Mouse (Mus musculus) hindlimb bud, embryonic 11.5 days (tissue): ENCODE results near the gene Smu1.

ENCODE experiments used
- DNase-seq: peaks from one replicate; pipeline ENCODE4 v3.0.0-alpha.2; 2012; ENCODE audit warnings: low read depth, low spot score; ENCODE audit errors: extremely low spot score

Smu1 gene

GRCm38 (mm10) chr4:40759876-40760275 is 2.2 kb upstream of the Smu1 start:
- no peak for DNase-seq

- DNase-seq: no peak
Observed at GRCm38 (mm10) chr4:40757157-40757779, 455 bp downstream of the Smu1 start.

- no peak for DNase-seq
Observed at GRCm38 (mm10) chr4:40735351-40735750, 22.4 kb downstream of the Smu1 start.

- no peak for DNase-seq
Observed at GRCm38 (mm10) chr4:40731262-40731661, 26.5 kb downstream of the Smu1 start.

GRCm38 (mm10) chr4:40727247-40727646 is 30.5 kb downstream of the Smu1 start:
- no peak for DNase-seq

- DNase-seq: no peak
Observed at GRCm38 (mm10) chr4:40725554-40725953, 32.2 kb downstream of the Smu1 start.

GRCm38 (mm10) chr4:40725141-40725540 is 32.6 kb downstream of the Smu1 start:
- DNase-seq: no peak

- DNase-seq: no peak
Observed at GRCm38 (mm10) chr4:40722687-40723460, 34.8 kb downstream of the Smu1 start.

GRCm38 (mm10) chr4:40722011-40722666 is 35.6 kb downstream of the Smu1 start, which contains the start of gene Dnaja1:
TSS of gene Dnaja1 (plus strand) at chr4:40722150.
- peak; percentile 81 for DNase-seq

GRCm38 (mm10) chr4:40720910-40721309 is 36.8 kb downstream of the Smu1 start:
- no peak for DNase-seq

- no peak for DNase-seq
Observed at GRCm38 (mm10) chr4:40717141-40717540, 40.6 kb downstream of the Smu1 start.

- no peak for DNase-seq
Observed at GRCm38 (mm10) chr4:40703710-40704275, 53.9 kb downstream of the Smu1 start.

GRCm38 (mm10) chr4:40702797-40703709 is 54.7 kb downstream of the Smu1 start, which contains the start of gene Aptx:
TSS of gene Aptx (minus strand) at chr4:40703194.
- peak; percentile 96 for DNase-seq

- DNase-seq: no peak
Observed at GRCm38 (mm10) chr4:40701796-40702195, 55.9 kb downstream of the Smu1 start.

- DNase-seq: no peak
Observed at GRCm38 (mm10) chr4:40700216-40700615, 57.5 kb downstream of the Smu1 start.

- no peak for DNase-seq
Observed at GRCm38 (mm10) chr4:40697059-40697458, 60.7 kb downstream of the Smu1 start.

- no peak for DNase-seq
Observed at GRCm38 (mm10) chr4:40691100-40691499, 66.6 kb downstream of the Smu1 start.
